Mouse (Mus musculus) heart, adult 18-20 months (tissue): ENCODE results near the gene Olfr444. TPM values are rescaled to one million over a fixed set of nuclear protein-coding genes. Genes with fewer than 3 reads are reported as not detected.

Experiments
- DNase-seq, 2 experiments: peaks; one replicate each; pipeline ENCODE4 v3.0.0; 2021 to 2022; ENCODE audit warnings: mixed read lengths in 1 of 2
- long read RNA-seq, 2 experiments: library from polyadenylated mRNA; stranded (forward); transcript quantifications; one replicate each; pipeline ENCODE4 v2.0.0; 2021
- total RNA-seq, 2 experiments: library from RNA; stranded (reverse); gene quantifications; 2 replicates each; pipeline ENCODE4 v1.2.3; 2021

Gene Olfr444
- not detected for total RNA-seq
- long read RNA-seq, experiment 1: 0 reads
- long read RNA-seq, experiment 2: 0 reads

DNA sequence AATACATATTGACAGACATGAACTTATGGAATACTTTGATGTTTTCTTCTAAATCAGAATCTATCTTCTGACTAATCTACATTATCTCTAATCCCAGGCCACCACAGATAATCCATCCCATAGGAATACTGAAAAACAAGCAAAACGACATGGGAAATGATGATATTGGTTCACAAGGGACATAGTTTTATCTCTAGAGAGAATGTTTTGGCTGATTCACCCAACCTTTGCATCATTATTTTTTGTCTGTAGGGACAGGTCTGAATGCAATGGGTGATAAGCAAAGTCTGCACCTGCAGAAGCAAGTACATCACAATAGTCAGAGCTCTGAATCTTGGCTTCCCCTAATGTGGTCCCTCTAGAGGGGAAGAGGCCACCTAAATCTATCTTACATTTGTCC lies at the start of gene Olfr444:
TSS of gene Olfr444 (plus strand) at position 301 of the 400 bp plus-strand sequence.
- no peak for DNase-seq

DNA sequence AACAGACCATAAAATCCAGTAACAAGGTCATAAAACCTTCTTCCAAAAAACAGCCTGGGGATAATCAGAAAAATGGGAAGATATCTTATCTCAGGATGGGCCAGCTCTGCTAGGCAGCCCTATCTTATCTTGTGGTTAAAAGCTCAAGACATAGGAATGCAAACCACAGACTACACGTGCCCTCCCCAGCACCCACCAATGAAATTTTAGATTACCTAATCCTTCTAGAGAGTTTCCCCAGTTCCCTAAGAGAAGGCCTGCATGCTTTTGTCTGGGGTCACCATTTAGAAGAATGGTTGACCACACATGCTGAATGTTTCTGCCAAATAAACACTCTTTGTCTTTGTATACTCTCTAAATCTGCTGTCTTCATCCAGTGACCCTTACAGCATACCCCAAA lies 48.5 kb upstream of the Olfr444 start:
- DNase-seq: no peak

GRCm38 (mm10) chr6:42908578-42908977 lies 40.3 kb upstream of the Olfr444 start, which contains the start of gene Olfr447:
Olfr447 (plus strand) TSS chr6:42908878.
- DNase-seq: no peak

- DNase-seq: no peak
Observed at GRCm38 (mm10) chr6:42921077-42921476, 27.8 kb upstream of the Olfr444 start, which contains the start of gene Olfr446. Olfr446 (plus strand) TSS chr6:42921377.

- DNase-seq: no peak
Observed at GRCm38 (mm10) chr6:42980377-42980776, 31.5 kb downstream of the Olfr444 start.

Other genes starting within 250 kb of the Olfr444 start
- gene Tcaf1, start 239.0 kb upstream of the Olfr444 start, total RNA-seq: 1 to 10 TPM; 7.4 to 8.1 TPM
- not detected for gene Olfr453, start 209.7 kb upstream of the Olfr444 start, total RNA-seq
- gene Olfr38, start 192.7 kb upstream of the Olfr444 start, total RNA-seq: not detected
- gene Olfr452, start 164.0 kb upstream of the Olfr444 start, total RNA-seq: not detected
- gene Olfr450, start 137.1 kb upstream of the Olfr444 start, total RNA-seq: not detected
- not detected for gene Olfr449, start 114.7 kb upstream of the Olfr444 start, total RNA-seq
- not detected for gene Olfr448, start 58.6 kb upstream of the Olfr444 start, total RNA-seq
- gene Olfr447, start 40.2 kb upstream of the Olfr444 start, total RNA-seq: not detected
- not detected for gene Olfr446, start 27.7 kb upstream of the Olfr444 start, total RNA-seq
- not detected for gene Olfr441, start 157.3 kb downstream of the Olfr444 start, total RNA-seq
- gene Olfr237-ps1, start 197.5 kb downstream of the Olfr444 start, total RNA-seq: not detected
- not detected for gene Olfr437, start 214.2 kb downstream of the Olfr444 start, total RNA-seq
- gene Olfr13, start 223.1 kb downstream of the Olfr444 start, total RNA-seq: not detected
- gene Olfr435, start 248.1 kb downstream of the Olfr444 start, total RNA-seq: not detected